Mouse (Mus musculus) lung, postnatal 10 days (tissue): ENCODE measurements around the gene Dcun1d4.
"Not testable (repeated sequence)": the region's sequence is repeated elsewhere in the genome, so short reads cannot be mapped to it uniquely, and the experiment has no call there.

Source experiments
- DNase-seq: peaks from one replicate; pipeline ENCODE4 v3.0.0; 2021

Dcun1d4 gene

DNA sequence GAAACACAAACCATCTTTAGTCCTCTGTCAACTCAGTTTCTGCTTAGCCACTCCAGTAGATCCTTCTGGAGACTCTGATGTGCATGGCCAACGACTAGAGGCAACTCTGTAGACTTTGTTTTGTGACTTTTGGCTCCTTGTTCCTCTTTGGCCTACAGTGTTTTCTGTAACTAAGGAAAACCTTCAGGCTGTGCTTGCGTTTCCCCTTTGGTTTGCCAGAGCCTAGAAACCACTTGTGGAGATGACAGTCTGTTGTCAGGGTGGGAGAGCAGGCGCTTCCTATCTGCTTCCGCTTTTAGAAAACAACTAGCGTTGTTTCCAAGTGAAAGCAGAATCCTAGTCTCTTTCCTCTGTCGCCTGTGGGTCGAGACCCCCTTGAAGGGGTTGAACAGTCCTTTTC lies 67.4 kb downstream of the Dcun1d4 start:
- DNase-seq, result peak; percentile 29

DNA sequence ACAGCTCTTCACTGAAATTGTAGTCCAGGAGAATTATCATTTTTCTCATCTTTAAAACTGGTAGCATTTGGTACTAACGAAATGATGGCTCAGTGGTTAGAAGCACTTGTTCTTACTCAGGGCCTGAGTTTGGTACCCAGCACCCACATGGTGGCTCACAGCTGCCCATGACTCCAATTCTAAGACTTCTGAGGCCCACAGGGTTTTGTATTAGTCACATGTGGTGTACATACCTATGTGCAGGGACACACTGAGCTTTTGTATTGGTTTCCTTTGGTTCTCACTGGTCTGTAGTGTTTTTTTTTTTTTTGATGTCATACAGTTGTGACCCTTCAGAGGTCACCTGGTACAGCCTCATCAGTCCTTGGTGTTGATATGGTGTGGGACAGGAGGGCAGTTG lies 68.0 kb downstream of the Dcun1d4 start:
- no peak for DNase-seq

DNA sequence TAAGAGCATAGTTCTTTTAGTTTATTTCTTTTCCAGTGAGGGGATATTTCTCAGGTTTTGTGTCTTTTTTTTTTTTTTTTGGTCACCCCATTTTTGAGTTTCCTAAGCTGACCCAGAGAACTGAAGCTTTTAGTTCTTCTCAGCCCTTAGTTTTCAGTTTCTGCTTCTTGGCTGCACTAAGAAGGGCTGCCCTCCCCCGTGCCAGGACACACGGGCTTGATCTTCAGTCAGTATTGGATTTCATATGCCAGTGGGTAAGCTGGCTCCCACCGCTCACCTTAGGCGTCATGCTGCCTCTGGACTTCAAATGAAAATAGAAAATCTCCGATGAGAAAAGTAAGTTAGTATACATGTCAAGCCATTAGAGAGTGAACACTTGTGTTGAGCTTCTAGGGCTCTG lies 71.0 kb downstream of the Dcun1d4 start:
- DNase-seq, result no peak

DNA sequence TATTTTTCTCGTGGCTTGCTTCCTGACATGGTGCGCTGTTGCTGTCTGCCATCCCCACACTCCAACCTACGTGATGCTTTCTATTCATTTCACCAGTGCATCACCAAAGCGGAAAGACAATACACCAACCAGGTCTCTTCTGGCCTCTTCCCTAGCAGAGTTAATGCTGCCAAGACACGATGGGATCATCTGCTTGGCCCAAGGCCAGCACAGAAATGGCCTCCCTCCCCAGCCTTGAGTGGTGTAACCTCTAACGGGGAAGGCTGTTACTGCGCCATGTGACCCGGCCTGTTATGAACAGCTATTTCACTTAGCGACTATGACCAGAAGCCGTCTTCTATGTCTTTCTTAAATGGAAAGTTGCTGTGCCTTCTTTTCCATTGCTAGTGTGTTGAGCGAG lies 73.1 kb downstream of the Dcun1d4 start:
- DNase-seq, result no peak

DNA sequence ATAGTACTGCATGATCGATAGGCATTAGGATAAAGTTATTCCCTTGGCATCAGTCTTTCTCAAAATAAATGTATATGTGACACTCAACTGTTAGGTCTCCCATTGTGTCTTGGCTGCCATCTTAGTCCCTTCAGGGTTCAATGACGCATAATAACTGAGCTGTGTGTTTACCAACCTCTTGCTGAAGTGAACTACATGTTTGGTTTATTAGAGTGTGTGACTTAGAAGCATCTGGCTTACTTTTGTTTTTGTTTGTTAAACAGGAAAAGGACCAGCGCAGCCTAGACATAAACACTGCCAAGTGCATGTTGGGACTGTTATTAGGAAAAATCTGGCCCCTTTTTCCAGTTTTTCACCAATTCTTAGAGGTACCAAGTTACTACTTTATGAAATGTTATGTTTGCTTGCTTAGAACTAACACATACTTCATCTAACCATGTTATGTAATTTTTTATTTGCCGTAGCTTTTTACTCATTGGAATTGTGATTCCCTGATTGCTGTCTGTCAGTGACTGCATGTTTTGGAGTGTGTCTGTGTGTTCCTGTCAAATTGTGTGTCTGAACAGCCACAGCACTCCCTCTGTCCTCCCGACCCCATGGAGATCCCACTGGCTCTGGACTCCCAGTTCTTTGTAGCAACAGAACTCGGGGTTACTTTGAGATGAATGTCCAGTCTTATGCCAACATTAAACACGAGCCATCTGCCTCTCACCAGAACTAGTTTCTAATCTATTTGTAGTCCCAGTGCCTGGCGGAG lies 74.5 kb downstream of the Dcun1d4 start:
- peak; percentile 57 for DNase-seq

DNA sequence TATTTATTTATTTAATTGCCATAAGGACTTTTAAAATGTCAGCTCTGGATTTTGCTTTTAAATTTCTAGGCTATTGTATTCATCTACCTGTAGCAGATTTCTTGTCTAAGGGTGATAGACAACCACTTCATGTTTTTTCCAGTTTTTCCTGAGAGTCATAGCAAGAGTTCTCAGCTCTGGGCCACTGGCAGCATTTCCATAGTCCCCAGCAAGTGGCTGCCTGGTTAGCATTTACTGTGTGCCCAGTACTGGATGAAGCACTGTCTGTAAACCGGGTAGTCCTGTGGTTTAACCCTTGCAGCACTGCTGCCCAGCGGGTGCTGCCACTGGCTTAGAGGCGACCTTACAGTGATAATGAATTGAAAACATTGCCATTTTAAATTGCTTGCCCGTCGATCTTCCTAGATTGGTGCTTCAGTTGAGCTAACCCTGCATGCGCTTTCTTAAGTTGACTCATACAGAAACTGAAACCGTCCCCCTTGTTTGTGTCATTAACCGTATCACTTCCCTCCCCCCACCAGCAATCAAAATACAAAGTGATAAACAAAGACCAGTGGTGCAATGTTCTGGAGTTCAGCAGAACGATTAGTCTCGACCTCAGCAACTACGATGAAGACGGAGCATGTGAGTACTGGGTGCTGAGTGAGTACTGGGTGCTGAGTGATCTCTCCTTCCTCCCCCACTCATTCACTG lies 76.1 kb downstream of the Dcun1d4 start:
- peak; percentile 37 for DNase-seq

DNA sequence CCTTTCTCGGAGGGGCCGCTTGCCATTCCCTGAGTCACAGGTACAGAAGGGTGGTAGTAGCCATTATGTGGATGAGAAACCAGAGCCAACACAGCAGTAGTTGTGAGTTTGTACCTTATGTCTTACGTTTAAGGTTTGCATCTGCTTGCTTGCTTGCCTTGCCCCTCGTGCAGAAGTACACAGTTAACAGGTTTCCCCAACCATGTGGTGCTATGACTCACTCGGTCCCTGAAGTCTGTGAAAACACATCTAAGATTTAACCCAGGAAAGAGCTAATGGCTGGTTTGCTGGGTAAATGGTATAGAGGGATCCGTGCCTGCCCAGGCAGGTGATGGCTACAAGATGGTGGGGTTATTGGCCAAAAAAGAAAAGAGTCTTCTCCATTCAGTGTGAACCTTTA lies 78.0 kb downstream of the Dcun1d4 start:
- DNase-seq, result no peak

DNA sequence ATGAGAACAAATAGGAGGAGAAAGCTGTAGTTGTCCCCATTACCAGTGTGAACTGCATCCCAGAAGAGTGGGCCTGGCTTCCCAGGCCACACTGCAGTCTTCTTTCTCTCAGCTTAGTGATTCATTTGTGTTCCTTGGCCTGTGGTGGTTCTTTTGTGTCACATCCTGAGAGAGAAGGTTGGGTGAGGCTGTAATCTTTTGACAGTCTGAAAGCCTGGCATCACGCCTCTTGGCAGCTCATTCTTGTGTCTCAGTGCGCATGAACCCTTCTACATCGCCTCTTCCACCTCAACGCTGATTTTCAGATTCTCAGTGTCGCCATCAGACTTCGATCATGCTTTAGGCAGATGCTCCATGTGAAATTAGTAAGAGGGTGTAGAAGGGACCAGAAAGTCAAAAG lies 83.2 kb downstream of the Dcun1d4 start:
- DNase-seq, result no peak

DNA sequence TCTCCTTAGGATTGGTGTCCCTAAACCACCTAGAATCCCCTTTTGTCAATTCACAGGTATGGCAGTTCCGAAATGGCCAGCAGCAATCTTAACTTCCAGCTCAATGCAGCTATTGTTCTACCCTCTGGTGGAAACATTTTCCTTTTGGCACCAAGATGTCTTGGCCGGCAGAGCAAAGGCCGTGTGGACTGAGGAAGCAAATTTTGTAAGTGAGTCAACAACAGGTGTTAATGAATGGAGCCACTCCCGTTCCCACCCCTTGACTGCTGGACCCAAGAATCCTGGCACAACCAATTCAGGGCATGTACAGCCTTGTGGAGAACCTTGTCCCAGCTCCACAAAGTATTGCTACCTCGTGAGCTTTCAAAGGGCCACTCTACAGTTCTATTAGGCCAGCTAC lies 85.3 kb downstream of the Dcun1d4 start:
- no peak for DNase-seq

DNA sequence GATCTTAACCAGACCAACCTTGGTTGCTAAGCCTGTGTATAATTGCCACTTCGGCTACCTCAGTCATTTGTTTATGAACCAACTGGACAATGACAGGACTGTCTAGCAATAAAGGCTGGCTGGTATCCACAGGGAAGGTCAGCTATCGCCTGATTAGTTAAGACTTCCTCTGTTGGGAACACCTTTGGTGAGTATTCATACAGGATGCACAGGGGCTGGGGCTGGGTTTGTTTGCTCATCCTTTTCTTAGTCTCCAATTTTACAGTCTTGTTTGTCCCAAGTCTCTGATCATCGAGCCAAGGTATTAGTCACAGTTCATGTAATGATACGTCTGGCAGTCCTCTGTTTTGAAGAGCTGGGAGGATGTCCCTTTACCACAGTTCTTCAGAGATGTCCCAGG lies 86.1 kb downstream of the Dcun1d4 start:
- DNase-seq, result no peak

DNA sequence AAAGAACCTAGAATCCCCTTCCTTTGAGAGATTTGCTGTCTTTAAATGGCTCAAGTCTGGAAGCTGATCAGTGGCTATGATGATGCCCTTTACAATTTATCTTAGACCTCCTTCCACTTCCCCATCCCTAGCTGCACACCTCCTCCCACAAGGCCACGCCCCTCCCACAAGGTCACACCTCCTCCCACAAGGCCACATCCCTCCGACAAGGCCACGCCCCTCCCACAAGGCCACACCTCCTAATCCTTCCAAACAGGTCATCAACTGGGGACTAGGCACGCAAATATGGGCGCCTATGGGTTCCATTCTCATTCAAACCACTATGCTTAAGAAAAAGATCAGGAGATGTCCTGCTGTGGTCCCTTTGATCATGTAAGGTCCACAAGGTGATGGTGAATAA lies 88.4 kb downstream of the Dcun1d4 start:
- peak; percentile 17 for DNase-seq

DNA sequence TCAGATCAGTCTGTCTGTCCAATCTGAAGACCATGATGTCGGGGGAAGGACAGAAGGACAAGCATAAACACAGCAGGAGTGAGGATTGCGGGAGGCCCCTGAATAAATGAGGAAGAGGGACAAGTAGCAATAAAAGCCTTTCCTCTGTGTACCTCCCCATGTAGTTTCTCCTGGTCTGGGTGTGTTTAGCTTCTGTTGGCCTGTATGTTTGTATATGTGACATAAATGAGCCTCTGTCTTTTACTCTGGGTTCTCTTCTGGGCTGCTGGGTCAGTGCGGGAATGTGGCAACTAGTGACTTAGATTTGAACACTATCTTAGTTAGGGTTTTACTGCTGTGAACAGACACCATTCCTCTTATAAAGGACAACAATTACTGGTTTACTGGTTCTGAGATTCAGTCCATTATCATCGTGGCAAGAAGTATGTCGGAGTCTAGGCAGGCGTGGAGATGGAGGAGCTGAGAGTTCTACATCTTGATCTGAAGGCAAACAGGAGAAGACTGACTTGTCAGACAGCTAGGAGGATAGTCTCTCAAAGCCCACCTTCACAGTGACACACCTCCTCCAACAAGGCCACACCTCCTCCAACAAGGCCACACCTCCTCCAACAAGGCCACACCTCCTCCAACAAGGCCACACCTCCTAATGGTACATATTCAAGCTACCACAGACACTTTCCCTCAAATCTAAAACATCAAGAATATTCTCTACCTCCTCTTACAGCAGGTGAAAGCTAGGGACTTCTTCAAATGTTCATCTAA lies 90.8 kb downstream of the Dcun1d4 start:
- no peak for DNase-seq

DNA sequence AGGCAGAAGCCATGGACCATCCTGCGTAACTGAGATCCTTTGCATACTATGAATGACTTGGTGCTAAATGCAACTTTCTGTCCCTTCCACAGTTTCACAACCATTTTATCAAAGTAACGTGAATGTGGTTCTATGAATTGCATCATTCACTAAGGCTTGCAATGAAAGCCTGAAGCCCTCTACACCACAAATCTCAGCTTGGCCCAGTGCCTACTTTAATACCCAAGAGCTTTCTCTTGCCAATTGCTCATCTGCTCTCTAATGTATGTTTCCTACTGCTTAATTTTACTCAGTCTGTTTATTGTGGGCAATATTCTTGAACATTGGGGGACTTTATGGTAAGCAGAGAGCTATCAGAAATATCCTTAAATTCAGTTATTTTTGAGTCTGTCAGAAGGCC lies 92.0 kb downstream of the Dcun1d4 start:
- no peak for DNase-seq

DNA sequence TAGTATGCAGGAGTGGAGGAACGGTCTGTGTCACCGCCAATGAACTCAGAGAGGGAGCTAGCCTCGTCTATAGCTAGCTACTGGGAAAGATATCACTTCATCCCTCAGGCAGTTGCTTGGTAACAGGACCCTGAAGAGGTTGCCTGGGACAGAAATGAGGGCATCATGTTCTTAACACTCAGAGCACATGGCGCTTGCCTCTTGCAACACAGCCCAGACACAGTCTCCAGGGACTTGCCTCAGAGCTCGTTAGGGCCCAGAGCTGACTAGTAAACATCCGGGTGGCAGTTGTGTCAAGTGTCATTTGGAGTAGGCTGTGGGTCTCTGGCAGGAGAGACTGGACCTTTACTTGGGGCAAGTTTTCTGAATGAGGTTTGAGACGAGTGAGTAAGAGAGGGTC lies 93.0 kb downstream of the Dcun1d4 start:
- peak; percentile 52 for DNase-seq

DNA sequence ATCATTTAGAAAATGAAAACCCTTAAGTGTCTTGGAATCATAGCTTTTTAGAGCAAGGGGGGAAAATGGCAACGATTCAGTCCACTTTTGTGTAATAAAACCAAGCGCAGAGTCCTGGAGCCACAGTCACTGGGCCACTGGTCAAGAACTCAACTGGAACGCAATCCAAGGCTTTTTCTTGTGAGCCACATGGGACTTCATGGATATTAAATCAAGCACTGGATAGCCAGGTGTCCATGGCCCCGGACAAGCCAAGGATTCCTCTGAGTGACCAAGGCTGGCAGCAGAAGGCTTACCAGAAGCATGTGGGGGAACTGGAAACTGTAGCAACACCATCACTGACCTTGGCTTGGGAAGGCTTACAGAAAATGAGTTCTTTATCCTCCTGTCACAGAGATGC lies 93.8 kb downstream of the Dcun1d4 start:
- DNase-seq, result no peak

DNA sequence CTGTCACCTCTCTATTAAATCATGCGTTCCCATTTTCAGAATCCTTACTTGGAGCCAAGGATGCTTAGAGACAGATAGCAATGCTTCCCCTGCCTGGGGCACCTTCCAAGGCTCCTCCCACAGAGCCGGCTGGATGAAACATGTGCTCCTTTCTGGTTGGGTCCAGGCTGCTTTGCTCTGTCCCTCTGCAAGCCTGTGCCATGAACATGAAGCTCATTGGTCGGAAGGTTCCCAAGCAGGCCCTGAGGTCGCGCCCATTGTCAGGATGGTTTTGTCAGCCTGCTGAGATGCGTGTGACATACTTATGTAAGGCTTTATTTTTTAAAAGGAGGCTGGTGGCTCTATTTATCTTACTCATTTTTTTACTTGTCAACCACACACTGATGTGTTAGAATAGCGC lies 95.9 kb downstream of the Dcun1d4 start:
- no peak for DNase-seq

DNA sequence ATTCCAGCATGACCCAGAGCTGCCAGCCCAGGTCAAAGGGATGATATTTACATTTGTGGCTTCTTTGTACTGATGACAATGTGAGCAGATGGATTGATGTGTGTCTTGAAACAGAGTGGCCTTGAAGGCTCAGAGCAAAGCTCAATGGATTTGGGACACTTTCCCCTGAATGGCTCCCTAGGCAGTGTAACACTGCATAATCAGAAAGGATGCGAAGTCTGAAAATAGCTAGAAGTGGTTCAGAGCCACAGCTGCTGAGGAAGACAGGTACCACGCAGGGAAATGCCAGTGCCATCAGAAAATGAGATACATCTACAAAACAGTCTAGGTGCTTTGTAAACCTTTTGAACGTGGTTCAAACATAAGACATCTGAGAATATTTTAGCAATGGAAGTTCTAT lies 97.3 kb downstream of the Dcun1d4 start:
- DNase-seq, result no peak

DNA sequence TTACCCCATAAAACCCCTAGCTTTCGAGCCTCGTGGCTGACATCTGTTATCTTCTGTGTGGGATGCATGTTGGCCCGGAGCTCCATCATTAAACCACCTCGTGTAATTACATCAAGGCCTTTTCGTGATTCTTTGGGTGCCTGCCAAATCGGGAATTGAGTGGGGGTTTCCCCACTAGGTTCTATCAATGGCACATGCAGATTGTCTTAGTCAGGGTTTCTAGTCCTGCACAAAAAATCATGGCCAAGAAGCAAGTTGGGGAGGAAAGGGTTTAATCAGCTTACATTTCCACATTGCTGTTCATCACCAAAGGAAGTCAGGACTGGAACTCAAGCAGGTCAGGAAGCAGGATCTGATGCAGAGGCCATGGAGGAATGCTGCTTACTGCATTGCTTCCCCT lies 103.2 kb downstream of the Dcun1d4 start:
- not testable (repeated sequence) for DNase-seq

DNA sequence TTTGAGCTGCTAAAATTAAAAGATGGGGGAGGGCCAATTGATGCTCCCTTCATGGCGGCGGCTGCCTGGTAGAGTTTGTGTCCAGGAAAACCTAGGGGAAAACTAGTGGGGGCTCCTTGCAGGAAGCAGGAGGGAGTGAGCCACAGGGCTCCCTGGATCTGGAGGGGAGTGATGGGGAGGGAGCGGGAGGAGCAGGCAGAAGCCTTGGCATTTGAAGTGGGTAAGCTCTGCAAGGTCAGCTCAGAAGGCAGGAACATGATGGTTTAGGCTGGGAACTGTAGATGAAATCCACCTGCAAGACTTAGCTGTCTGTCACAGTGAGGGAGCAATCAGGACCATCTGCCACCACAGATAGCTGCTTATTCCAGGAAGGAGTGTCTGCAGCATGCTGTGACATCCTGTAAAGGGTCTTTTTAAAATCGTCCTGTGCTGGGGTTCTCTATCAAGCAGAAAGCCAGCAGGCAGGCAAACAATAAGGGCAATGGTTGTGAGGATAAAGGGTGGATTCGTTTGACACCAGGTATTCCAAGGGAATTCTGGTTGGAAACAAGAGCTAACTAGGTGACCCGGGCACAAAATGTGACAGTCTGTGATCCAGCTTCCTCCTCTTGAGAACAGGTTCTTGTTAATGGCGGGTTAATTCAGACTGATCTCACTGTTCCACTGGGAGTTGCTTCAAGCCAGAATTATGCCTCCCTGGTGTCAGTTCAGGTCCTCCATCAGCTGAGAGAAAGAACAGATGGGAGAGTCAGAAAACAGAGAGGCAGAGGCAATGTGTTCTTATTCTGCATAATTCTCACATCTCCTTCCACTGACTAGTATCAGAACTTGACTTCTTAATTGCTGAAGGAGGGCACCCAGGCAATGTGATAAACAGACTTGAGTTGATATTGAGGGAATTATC lies 104.7 kb downstream of the Dcun1d4 start:
- no peak for DNase-seq

DNA sequence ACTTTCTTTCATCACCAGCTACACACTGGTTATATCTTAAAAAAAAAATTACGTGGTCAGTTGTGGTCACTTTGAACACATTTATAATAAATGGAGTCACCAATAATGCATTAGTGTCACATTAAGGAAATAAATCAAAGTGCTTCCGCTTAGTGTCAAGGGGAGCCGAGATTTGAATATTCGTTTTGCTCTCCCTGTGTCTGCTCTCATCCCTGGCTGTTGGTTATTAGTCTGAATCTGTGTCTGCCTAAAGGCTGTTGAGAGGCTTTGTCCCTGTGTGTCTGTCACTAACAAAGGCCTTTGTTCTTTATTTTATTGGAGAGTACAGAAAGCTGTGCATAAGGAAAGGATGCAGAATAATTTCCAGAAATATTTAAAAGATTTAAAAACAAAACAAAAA lies 105.8 kb downstream of the Dcun1d4 start:
- no peak for DNase-seq

DNA sequence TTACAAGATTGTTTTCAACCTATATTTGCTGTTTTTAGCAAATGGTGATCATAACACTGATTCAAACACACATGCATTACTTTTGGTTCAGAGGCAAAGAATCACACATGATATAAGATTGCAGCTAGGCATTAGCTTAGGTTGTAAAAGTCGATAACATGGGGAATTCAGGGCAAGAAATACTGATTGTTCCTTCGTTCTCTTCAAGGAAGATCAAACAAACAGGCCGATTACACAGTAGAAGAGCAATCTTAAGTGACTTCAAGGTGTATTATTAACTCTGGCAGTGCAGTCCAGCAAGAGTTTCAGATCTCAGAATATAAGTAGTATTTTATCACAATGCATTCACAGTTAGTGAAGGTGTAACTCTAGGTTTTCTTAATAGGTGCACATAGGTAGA lies 106.3 kb downstream of the Dcun1d4 start:
- DNase-seq, result no peak

DNA sequence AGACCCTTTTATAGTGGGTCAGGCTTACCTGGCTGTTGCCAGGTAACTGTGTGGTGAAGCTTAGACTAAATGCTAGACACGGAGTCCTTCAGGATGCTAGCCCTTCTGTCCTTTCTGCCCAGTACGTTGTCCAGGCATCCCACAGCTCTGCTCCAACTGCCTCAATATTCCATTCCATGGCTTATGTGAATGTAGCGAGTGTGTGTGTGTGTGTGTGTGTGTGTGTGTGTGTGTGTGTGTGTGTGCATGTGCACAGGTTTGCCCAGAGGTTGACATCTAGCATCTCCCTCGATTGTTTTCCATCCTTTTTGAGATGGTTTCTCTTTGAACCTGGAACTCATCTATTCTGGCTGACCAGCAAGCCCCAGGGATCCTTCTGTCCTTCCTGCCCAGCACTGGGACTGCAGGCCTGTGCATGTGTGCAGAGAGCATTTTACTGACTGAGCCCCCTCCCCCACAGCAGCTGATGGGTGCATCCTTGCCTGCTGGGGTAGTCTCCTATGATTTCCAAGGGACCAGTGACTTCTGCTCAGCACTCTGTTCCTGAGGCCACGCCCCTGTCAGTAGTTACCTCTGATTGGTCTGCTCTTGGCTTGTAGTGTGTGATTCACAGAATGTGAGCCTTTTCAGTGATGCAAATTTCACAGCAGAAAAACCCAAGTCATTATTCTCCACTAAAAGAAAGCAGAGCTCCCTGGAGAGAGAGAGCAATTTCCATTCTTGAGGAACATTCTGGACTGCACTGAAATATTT lies 118.3 kb downstream of the Dcun1d4 start:
- no peak for DNase-seq
